Mouse (Mus musculus): ENCODE measurements around the gene Bglap2.

- TF ChIP-seq CTCF (IDR thresholded peaks at IDR 0.05; ENCODE audit: low read depth) (no peak), EP300 (IDR thresholded peaks at IDR 0.05; ENCODE audit: low read depth) (no peak)
Observed at GRCm38 (mm10) chr3:88408953-88409352, 30.5 kb upstream of the Bglap2 start.

Data from liver, postnatal 0 days (tissue).